Mouse (Mus musculus): ENCODE results near the gene Chic2. TPM values are rescaled to one million over a fixed set of nuclear protein-coding genes. Genes with fewer than 3 reads are reported as not detected.

Gene Chic2
- polyA plus RNA-seq, 1 experiment from 2014 or later, result 43.2 TPM

DNA sequence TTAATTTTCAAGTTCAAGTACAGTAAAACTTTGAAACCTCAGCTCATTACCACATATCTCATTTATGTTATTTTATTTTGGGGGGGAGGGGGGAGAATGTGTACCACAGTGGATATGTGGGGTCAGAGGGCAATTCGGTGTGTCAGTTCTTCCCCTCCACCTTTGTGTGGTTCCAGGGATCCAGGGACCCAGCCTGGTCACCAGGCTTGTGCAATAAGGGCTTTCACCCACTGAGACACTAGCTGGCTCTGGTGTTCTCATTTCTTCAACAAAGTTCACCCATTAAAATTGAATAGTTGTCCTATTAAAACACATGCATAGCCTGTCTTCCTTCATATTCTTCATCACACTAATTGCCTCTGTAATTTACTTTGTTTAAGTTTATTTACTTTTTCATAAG, 5.3 kb downstream of the Chic2 start:
- Histone ChIP-seq H3K9me3 (ENCODE audit: low read depth, low read length) (no peaks in the 10 kb centered on the region), H3K9ac (no peak overlapping the region), H3K4me3 (ENCODE audit: low read depth, low read length) (no peak overlapping the region), H3K36me3 (ENCODE audit: insufficient read depth) (no peaks in the 10 kb centered on the region), H3K4me2 (no peak overlapping the region), H3K27ac (ENCODE audit: low read depth) (no peak overlapping the region), H3K4me1 (ENCODE audit: insufficient read depth) (peaks cover 6% of the 10 kb centered on the region; the same call in 1 of the 2 replicates), H3K27me3 (ENCODE audit: insufficient read depth, low read length) (no peaks in the 10 kb centered on the region)
- ATAC-seq (ENCODE audit: insufficient read depth), result no peak
- DNase-seq, result no peak
- 94% methylated on average over 1 of the region's 1 CpGs for WGBS
- TF ChIP-seq CTCF (IDR thresholded peaks at IDR 0.05; ENCODE audit: low read depth), result no peak

- Histone ChIP-seq H3K4me2 (no peak overlapping the region), H3K27ac (ENCODE audit: low read depth) (no peak overlapping the region), H3K36me3 (ENCODE audit: insufficient read depth) (no peaks in the 10 kb centered on the region), H3K9ac (no peak overlapping the region), H3K4me3 (ENCODE audit: low read depth, low read length) (no peak overlapping the region), H3K4me1 (ENCODE audit: insufficient read depth) (no peaks in the 10 kb centered on the region), H3K27me3 (ENCODE audit: insufficient read depth, low read length) (no peaks in the 10 kb centered on the region), H3K9me3 (ENCODE audit: low read depth, low read length) (no peaks in the 10 kb centered on the region)
- no peak for TF ChIP-seq CTCF (IDR thresholded peaks at IDR 0.05; ENCODE audit: low read depth)
- ATAC-seq (ENCODE audit: insufficient read depth) (no peak), DNase-seq (no peak)
- 83% methylated on average over 3 of the region's 3 CpGs for WGBS
Measured at GRCm38 (mm10) chr5:75035475-75035874, 9.1 kb downstream of the Chic2 start.

DNA sequence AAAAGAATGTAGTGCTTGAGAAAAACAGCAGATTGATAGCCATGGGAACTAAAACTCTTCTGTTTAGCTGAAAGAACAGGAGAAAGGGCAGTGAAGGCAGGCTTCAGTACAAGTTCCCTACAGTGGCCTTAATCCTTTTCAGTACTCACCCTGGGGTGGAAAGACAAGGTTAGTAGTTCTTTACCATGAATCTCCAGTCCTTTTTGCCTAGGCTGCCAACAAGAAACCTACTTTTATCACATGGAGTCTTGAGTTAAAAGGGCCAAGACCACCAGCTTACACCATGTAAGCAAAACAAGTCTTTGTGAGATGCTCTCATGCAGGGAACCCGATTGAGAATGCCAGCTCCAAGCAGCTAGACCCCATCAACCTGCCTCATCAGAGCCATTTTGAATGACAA, 29.8 kb downstream of the Chic2 start:
- H3K9me3 ChIP-seq (ENCODE audit: low read depth, low read length), result no peaks in the 10 kb centered on the region
- no peaks in the 10 kb centered on the region for H3K4me1 ChIP-seq (ENCODE audit: insufficient read depth)
- WGBS, result 72% methylated on average over 1 of the region's 1 CpGs
- H3K27ac ChIP-seq (ENCODE audit: low read depth), result no peak overlapping the region
- no peak overlapping the region for H3K4me2 ChIP-seq
- DNase-seq, result no peak
- TF ChIP-seq CTCF (IDR thresholded peaks at IDR 0.05; ENCODE audit: low read depth), result no peak
- no peak overlapping the region for H3K4me3 ChIP-seq (ENCODE audit: low read depth, low read length)
- H3K9ac ChIP-seq, result no peak overlapping the region
- peaks cover 9% of the 10 kb centered on the region; the same call in 1 of the 2 replicates for H3K36me3 ChIP-seq (ENCODE audit: insufficient read depth)
- ATAC-seq (ENCODE audit: insufficient read depth), result no peak
- no peaks in the 10 kb centered on the region for H3K27me3 ChIP-seq (ENCODE audit: insufficient read depth, low read length)

DNA sequence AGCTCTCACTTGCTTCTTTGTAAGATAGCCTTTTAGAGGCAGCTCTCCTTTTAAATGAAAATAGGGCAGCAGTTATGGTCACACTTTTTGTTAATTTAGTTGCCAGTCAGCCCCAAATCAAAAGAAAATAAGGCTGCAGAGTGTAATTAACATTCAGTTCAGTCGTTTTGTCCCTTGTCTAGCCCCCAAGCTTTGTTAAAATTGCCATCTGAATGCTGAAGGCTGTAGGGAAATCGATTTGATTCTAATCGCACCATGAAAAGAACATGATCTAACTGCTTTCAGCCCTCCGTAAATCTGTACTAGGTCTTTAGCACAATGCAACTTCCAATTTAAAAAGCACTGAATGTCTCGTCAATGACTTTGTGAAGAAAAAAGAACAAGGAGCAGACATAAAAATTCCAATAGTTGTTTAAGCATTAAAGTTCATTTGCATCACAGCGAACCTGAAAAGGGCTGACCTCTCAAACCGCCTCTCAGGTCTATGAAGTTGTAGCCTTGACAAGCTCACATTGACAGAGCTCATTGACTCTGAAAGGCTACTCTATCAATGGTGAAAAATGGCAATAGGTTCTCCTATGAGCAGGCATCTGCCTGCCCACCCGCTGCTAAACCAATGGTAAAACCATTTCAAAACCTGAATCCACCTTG, 31.7 kb downstream of the Chic2 start:
- no peak overlapping the region for H3K9ac ChIP-seq
- peaks cover 15% of the 10 kb centered on the region; the same call in 1 of the 2 replicates for H3K36me3 ChIP-seq (ENCODE audit: insufficient read depth)
- ATAC-seq (ENCODE audit: insufficient read depth), result no peak
- no peak overlapping the region for H3K4me2 ChIP-seq
- WGBS, result 82% methylated on average over 8 of the region's 8 CpGs
- H3K27ac ChIP-seq (ENCODE audit: low read depth), result no peak overlapping the region
- H3K9me3 ChIP-seq (ENCODE audit: low read depth, low read length), result no peaks in the 10 kb centered on the region
- no peak overlapping the region for H3K4me3 ChIP-seq (ENCODE audit: low read depth, low read length)
- no peak for TF ChIP-seq CTCF (IDR thresholded peaks at IDR 0.05; ENCODE audit: low read depth)
- DNase-seq, result no peak
- no peaks in the 10 kb centered on the region for H3K4me1 ChIP-seq (ENCODE audit: insufficient read depth)
- no peaks in the 10 kb centered on the region for H3K27me3 ChIP-seq (ENCODE audit: insufficient read depth, low read length)

DNA sequence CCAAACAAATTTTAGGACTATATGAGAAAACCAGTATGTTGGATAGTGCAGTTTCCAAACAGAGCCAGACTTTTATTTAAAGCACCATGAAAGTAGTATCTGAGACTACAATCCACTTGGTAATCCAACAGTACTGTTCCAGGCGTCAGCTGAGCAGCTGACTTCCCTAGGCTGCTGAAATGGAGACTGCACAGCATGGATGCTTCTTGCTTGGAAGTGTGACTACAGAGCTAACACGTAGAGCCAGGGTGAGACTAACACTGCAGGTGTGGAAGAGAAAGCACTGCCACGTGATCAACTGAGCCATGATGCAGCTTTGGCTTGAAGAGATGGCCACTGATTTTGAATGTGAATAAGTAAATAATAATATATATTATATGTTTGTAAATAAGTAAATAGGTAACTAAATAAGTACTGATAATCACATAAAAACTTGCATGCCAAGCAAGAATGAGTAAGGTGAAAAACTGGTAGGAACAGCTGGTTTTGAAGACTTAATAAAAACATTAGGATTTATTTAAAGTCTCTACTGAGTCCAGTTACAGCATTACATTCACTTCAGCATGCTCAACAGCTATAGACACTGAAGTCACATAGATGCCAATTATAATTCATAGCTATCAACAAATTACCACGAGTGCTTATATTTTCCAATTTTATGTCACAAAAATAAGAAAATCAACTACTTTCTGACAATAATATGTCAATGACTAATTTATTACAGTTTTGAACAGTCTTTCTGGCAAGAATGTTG, 32.4 kb downstream of the Chic2 start:
- 62% methylated on average over 4 of the region's 4 CpGs for WGBS
- no peaks in the 10 kb centered on the region for H3K4me1 ChIP-seq (ENCODE audit: insufficient read depth)
- TF ChIP-seq CTCF (IDR thresholded peaks at IDR 0.05; ENCODE audit: low read depth), result no peak
- DNase-seq (no peak), ATAC-seq (ENCODE audit: insufficient read depth) (no peak)
- no peak overlapping the region for H3K4me2 ChIP-seq
- no peak overlapping the region for H3K4me3 ChIP-seq (ENCODE audit: low read depth, low read length)
- no peak overlapping the region for H3K27ac ChIP-seq (ENCODE audit: low read depth)
- no peak overlapping the region for H3K9ac ChIP-seq
- peaks cover 19% of the 10 kb centered on the region; the same call in 1 of the 2 replicates for H3K36me3 ChIP-seq (ENCODE audit: insufficient read depth)
- H3K9me3 ChIP-seq (ENCODE audit: low read depth, low read length), result no peaks in the 10 kb centered on the region
- no peaks in the 10 kb centered on the region for H3K27me3 ChIP-seq (ENCODE audit: insufficient read depth, low read length)

DNA sequence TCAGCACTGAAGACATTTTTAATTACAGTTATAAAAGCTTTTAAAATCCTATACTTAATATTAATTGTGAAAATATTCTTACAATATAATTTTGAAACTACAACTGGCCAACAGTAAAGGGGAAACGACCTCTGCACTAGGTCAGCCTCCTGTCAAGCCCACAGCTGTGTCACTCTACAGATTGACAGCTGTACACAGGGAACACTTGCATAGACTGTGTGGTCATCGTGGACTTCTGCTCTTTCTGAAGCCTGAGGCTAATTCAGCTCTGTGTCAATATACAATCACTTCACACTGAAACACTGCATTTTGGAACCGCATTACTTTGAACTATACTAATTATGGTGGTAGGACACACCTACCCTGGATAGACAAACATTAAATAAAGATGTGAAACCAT, 39.8 kb downstream of the Chic2 start:
- no peak for ATAC-seq (ENCODE audit: insufficient read depth)
- DNase-seq, result no peak
- no peak overlapping the region for H3K9ac ChIP-seq
- peaks cover 31% of the 10 kb centered on the region for H3K36me3 ChIP-seq (ENCODE audit: insufficient read depth)
- no peak overlapping the region for H3K27ac ChIP-seq (ENCODE audit: low read depth)
- H3K27me3 ChIP-seq (ENCODE audit: insufficient read depth, low read length), result no peaks in the 10 kb centered on the region
- TF ChIP-seq CTCF (IDR thresholded peaks at IDR 0.05; ENCODE audit: low read depth), result no peak
- no peaks in the 10 kb centered on the region for H3K4me1 ChIP-seq (ENCODE audit: insufficient read depth)
- 73% methylated on average over 3 of the region's 3 CpGs for WGBS
- no peaks in the 10 kb centered on the region for H3K9me3 ChIP-seq (ENCODE audit: low read depth, low read length)
- no peak overlapping the region for H3K4me3 ChIP-seq (ENCODE audit: low read depth, low read length)
- H3K4me2 ChIP-seq, result no peak overlapping the region

DNA sequence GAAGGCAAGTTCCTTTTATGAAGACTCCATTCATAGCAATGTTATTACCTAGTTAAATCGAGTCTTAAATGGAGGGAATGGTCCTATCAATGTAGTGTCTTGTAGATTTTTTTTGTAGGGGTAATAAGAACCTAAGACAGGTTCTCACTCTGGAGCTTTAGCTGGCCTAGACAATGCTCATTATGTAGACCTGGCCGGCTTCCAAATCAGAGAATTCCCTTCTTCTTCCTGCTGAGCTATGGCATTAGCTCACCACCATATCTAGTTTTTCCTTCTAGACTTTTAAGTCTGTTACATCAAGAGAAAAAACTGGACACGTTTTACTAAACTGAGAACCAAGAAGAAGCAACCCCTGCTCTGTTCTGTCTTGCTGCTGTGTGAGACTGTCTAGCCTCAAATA, 42.5 kb downstream of the Chic2 start:
- H3K27ac ChIP-seq (ENCODE audit: low read depth), result no peak overlapping the region
- H3K27me3 ChIP-seq (ENCODE audit: insufficient read depth, low read length), result no peaks in the 10 kb centered on the region
- no peaks in the 10 kb centered on the region for H3K4me1 ChIP-seq (ENCODE audit: insufficient read depth)
- H3K9ac ChIP-seq, result no peak overlapping the region
- TF ChIP-seq CTCF (IDR thresholded peaks at IDR 0.05; ENCODE audit: low read depth), result no peak
- peak; percentile 52 for DNase-seq
- no peak overlapping the region for H3K4me2 ChIP-seq
- no peak for ATAC-seq (ENCODE audit: insufficient read depth)
- no peak overlapping the region for H3K4me3 ChIP-seq (ENCODE audit: low read depth, low read length)
- H3K9me3 ChIP-seq (ENCODE audit: low read depth, low read length), result no peaks in the 10 kb centered on the region
- peaks cover 33% of the 10 kb centered on the region for H3K36me3 ChIP-seq (ENCODE audit: insufficient read depth)
- 84% methylated on average over 3 of the region's 3 CpGs for WGBS

Measured in lung, embryonic 14.5 days (tissue).